Mouse (Mus musculus) midbrain, embryonic 14.5 days (tissue): ENCODE measurements around the gene Cog6. TPM values are rescaled to one million over a fixed set of nuclear protein-coding genes. Genes with fewer than 3 reads are reported as not detected.

Experiments
- polyA plus RNA-seq: library from polyadenylated mRNA; unstranded; fragments of >200 nt; fragmentation: Nextera tagmentation; extraction: Ambion mirVana; gene quantifications from 2 replicates; pipeline ENCODE4 v1.2.1, GENCODE M21; 2014

Cog6 gene
- polyA plus RNA-seq, 1 experiment from 2014 or later: 76.2 TPM

Other genes with a start within 250 kb of the Cog6 start
- 37.9 and 48.1 TPM in 2 replicates for gene Lhfp, start 24.3 kb upstream of the Cog6 start, polyA plus RNA-seq